Mouse (Mus musculus) adrenal gland, adult 10 weeks (tissue): ENCODE data around the gene Mdm1. TPM values are rescaled to one million over a fixed set of nuclear protein-coding genes. Genes with fewer than 3 reads are reported as not detected.

Experiments used
- polyA plus RNA-seq: library from polyadenylated mRNA; stranded (reverse); fragments of 350-450 nt; fragmentation: Illumina TruSeq; extraction: RNeasy Lipid Tissue Mini Kit (QIAGEN cat#74804); gene quantifications from one replicate; pipeline ENCODE4 v1.2.3, GENCODE M21; 2014; ENCODE audit warnings: low read depth, low replicate concordance

The Mdm1 gene
- polyA plus RNA-seq = 13.7 TPM

DNA sequence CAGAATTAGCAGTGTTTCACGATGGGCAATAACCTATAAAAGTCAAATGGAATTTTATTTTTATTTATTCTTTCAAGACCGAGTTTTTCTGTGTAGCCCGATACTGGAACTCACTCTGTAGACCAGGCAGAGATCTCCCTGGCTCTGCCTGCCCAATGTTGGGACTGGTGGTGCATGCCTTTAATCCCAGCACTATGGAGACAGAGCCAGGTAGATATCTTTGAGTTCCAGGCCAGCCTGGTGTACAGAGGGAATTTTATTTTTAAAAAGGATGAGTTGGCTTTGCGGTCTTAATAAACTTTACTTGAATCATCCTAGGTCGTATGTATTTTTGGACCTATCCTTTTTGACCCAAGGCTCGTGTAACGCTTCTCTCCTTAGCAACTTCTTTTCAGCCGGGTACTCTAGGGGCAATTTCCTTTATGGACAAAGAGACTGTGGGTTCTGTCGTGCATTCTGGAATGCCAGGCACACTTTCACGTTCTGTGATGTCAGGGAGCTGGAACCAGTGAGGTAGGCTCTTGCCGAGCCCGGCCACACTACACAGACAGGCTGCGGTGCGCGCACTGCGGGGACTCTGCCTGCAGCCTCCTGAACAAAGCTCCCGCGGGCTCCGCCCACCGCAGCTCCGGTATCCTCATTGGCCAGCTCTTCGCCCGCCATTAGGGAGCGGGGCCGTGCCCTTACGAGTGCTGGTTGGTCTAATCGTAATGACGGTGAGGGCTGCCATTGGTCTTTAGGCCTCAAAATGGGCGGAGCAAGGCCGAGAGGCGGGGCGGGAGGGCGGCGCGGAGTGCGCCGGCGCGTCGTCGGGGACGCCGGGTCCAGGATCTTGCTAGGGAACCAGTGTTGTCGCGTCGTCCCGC lies at the start of gene Mdm1:
Gene Mdm1, plus strand, starts transcription at position 794 of the 866 bp plus-strand sequence.

DNA sequence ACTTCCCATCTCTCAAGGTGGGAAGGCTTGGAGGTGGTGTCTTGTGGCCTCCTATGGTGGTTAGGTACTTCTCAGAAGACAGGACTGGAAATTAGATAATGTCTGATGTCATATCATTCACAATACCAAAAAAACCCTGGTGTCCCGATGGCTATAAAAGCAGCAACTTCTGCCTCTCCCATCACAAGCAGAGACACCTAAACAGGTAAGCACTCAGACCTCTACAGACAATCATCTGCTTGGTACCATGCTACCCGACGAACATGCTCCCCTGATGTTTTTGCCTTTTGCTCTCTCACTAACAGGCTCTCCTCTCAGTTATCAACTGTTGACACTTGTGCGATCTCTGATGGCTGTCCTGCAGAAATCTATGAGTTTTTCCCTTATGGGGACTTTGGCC lies 63.0 kb downstream of the Mdm1 start, which contains the start of gene Il22:
Gene Il22, plus strand, starts transcription at position 301 of the 400 bp plus-strand sequence.

Other genes with a start within 250 kb of the Mdm1 start
- not detected for gene Il22, start 63.1 kb downstream of the Mdm1 start, polyA plus RNA-seq
- not detected for gene Gm32717, start 99.0 kb downstream of the Mdm1 start, polyA plus RNA-seq
- gene Gm32802, start 116.9 kb downstream of the Mdm1 start, polyA plus RNA-seq = not detected
- gene Iltifb, start 153.2 kb downstream of the Mdm1 start, polyA plus RNA-seq = not detected
- not detected for gene Gm9040, start 185.2 kb downstream of the Mdm1 start, polyA plus RNA-seq
- gene Gm9044, start 190.6 kb downstream of the Mdm1 start, polyA plus RNA-seq = not detected
- gene Gm9045, start 196.0 kb downstream of the Mdm1 start, polyA plus RNA-seq = not detected
- not detected for gene Gm9046, start 201.4 kb downstream of the Mdm1 start, polyA plus RNA-seq
- gene Gm9048, start 206.9 kb downstream of the Mdm1 start, polyA plus RNA-seq = not detected
- not detected for gene Gm9049, start 212.3 kb downstream of the Mdm1 start, polyA plus RNA-seq